Comparison of ENCODE assay signal across 8 mouse cellular contexts in the genomic region with DNA sequence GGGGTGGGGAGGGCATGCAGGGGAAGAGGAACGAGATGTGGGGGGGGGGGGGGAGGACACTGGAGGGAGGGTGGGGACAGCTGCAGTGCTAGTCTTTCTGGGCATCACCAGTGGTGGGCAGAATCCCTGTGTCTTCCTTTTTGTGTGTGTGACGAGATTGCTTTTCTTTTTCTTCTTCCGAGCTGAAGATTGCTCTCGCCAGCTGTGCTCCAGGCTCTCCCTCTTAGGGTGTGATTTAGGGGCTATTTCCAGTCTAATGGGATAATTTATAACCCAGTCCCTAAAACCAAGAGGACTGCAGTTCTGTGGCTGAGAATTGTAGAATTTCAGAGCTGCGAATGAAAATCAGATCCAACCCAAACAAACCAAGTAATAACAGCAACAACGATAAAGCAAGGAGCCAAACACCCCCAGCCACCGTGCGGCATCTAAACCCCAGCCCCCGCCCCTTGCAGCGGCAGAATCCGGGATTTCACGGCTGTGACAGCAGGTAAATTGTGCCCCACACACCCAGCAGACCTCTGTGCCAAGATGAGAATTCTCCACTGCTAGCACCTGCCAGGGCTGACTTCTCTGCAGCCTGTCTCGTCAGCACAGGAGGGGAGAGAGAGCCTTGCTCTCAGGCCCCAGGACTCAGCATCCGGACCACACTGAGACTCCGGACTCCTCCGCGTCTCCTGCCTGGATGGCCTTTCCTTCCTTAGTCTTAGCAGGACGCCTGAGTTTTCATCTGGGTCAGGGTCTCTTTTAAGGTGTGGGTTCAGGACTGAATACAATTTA.
A peak's percentile ranks its signal among the peaks of the same experiment; 100 is the strongest.
DNase-seq lines count a peak whose midpoint lies in the region; ATAC-seq and TF ChIP-seq lines count a peak whose summit lies in the region.

No protein-coding gene starts in this region.

- peak overlapping the region; percentile 13 for H3K4me3 ChIP-seq in lung, embryonic 14.5 days (ENCODE audit: low read depth, low read length)
- peak overlapping the region; percentile 24 for H3K4me3 ChIP-seq in hindbrain, embryonic 16.5 days (ENCODE audit: low read length)

- H3K4me1 ChIP-seq in lung, embryonic 14.5 days (ENCODE audit: insufficient read depth), result no peaks in the 10 kb centered on the region
- peaks cover 22% of the 10 kb centered on the region for H3K4me1 ChIP-seq in hindbrain, embryonic 16.5 days (ENCODE audit: control insufficient read depth, insufficient read depth, low read depth, low read length)

- intact Hi-C loops in left cerebral cortex, postnatal 10 days (cut with DNase I), result no loop called here

- no peak overlapping the region for H3K27ac ChIP-seq in lung, embryonic 14.5 days (ENCODE audit: low read depth)
- no peak overlapping the region for H3K27ac ChIP-seq in hindbrain, embryonic 16.5 days (ENCODE audit: low read depth, low read length)

- peaks cover 8% of the 10 kb centered on the region; the same call in 1 of the 2 replicates for H3K27me3 ChIP-seq in lung, embryonic 14.5 days (ENCODE audit: insufficient read depth, low read length)
- H3K27me3 ChIP-seq in hindbrain, embryonic 16.5 days (replicated peaks; ENCODE audit: control insufficient read depth, insufficient read depth, low read length), result no peaks in the 10 kb centered on the region

- no peaks in the 10 kb centered on the region for H3K36me3 ChIP-seq in lung, embryonic 14.5 days (ENCODE audit: insufficient read depth)
- no peaks in the 10 kb centered on the region for H3K36me3 ChIP-seq in hindbrain, embryonic 16.5 days (ENCODE audit: control insufficient read depth, insufficient read depth, low read length)

- ATAC-seq in lung, embryonic 14.5 days (ENCODE audit: insufficient read depth), result peak; percentile 50; the same call in 1 of the 2 replicates
- 0 out of 2 replicates have a peak, but pooled peaks have one; percentile 35 for ATAC-seq in hindbrain, embryonic 16.5 days

- DNase-seq in lung, embryonic 14.5 days, result peak; percentile 56
- no peak for DNase-seq in lung, postnatal 36 days
- peak; percentile 60 for DNase-seq in embryo, embryonic 9.5 days (ENCODE audit: extremely low spot score)
- peak; percentile 52 for DNase-seq in mesoderm, embryonic 11.5 days (ENCODE audit: low read depth, low spot score)
- no peak for DNase-seq in natural killer cell, adult 2 months (ENCODE audit: low spot score in 2 of 2)
- no peak for DNase-seq in left cerebral cortex, postnatal 10 days (ENCODE audit: extremely low spot score in 1 of 2, low spot score in 2 of 2)
- DNase-seq in urinary bladder, adult 2 months (ENCODE audit: low spot score), result no peak

- 2% methylated on average over 18 of the region's 18 CpGs for WGBS in lung, embryonic 14.5 days
- under 1% methylated on average over 18 of the region's 18 CpGs for WGBS in hindbrain, embryonic 16.5 days

- TF ChIP-seq CTCF in lung, embryonic 14.5 days (IDR thresholded peaks at IDR 0.05; ENCODE audit: low read depth), result no peak

- no peak overlapping the region for H3K9ac ChIP-seq in lung, embryonic 14.5 days
- peak overlapping the region; percentile 39 for H3K9ac ChIP-seq in hindbrain, embryonic 16.5 days (ENCODE audit: low read depth, low read length)

- H3K4me2 ChIP-seq in lung, embryonic 14.5 days, result peak overlapping the region; percentile 55
- H3K4me2 ChIP-seq in hindbrain, embryonic 16.5 days (ENCODE audit: low read length), result peak overlapping the region; percentile 54

- no peaks in the 10 kb centered on the region for H3K9me3 ChIP-seq in lung, embryonic 14.5 days (ENCODE audit: low read depth, low read length)
- no peaks in the 10 kb centered on the region for H3K9me3 ChIP-seq in hindbrain, embryonic 16.5 days (ENCODE audit: control insufficient read depth, low read length)

Comparison
In these comparisons a context has a peak if more than half of its experiments do, and no peak if none do; other contexts are left out.
1. DNase-seq: peak in lung, embryonic 14.5 days (single experiment), embryo, embryonic 9.5 days (single experiment) and mesoderm, embryonic 11.5 days (single experiment); none in lung, postnatal 36 days (single experiment), natural killer cell, adult 2 months (0 of 2), left cerebral cortex, postnatal 10 days (0 of 2) and urinary bladder, adult 2 months (single experiment).